Mouse (Mus musculus): Measurements from ENCODE around the gene Tax1bp1. TPM values are rescaled to one million over a fixed set of nuclear protein-coding genes. Genes with fewer than 3 reads are reported as not detected.
"Not testable (repeated sequence)": the region's sequence is repeated elsewhere in the genome, so short reads cannot be mapped to it uniquely, and the experiment has no call there.

Tax1bp1 gene
- polyA plus RNA-seq (2016; fragmentation: Nextera tagmentation; extraction: Ambion mirVana): 144 and 151 TPM in 2 replicates

- peak; percentile 98 for ATAC-seq (ENCODE audit: low FRiP score)
- Histone ChIP-seq H3K27me3 (no peaks in the 10 kb centered on the region), H3K27ac (peak within 1 kb of the TSS; percentile 90), H3K9me3 (replicated peaks) (no peaks in the 10 kb centered on the region), H3K4me3 (peak within 1 kb of the TSS; percentile 94), H3K9ac (peak within 1 kb of the TSS; percentile 90), H3K4me1 (peaks cover 4% of the 10 kb centered on the region), H3K4me2 (replicated peaks) (peak within 1 kb of the TSS; percentile 70), H3K36me3 (no peaks in the 10 kb centered on the region)
- 4% methylated on average over 37 of the region's 38 CpGs for WGBS
Observed at GRCm38 (mm10) chr6:52713104-52713896, at the start of gene Tax1bp1. Tax1bp1 (plus strand) TSS chr6:52713729.

GRCm38 (mm10) chr6:52667641-52668040 lies 45.9 kb upstream of the Tax1bp1 start:
- H3K27me3 ChIP-seq: no peaks in the 10 kb centered on the region
- H3K27ac ChIP-seq: no peak overlapping the region
- H3K4me2 ChIP-seq (replicated peaks): no peak overlapping the region
- H3K36me3 ChIP-seq: no peaks in the 10 kb centered on the region
- H3K4me3 ChIP-seq: no peak overlapping the region
- no peak overlapping the region for H3K9ac ChIP-seq
- WGBS: 88% methylated on average over 3 of the region's 3 CpGs
- H3K4me1 ChIP-seq: no peaks in the 10 kb centered on the region
- ATAC-seq (ENCODE audit: low FRiP score): no peak
- H3K9me3 ChIP-seq (replicated peaks): no peaks in the 10 kb centered on the region

- not testable (repeated sequence) for H3K4me2 ChIP-seq (replicated peaks); ATAC-seq (ENCODE audit: low FRiP score); H3K27ac ChIP-seq; H3K9me3 ChIP-seq (replicated peaks); H3K9ac ChIP-seq; H3K36me3 ChIP-seq; H3K4me3 ChIP-seq; H3K27me3 ChIP-seq; H3K4me1 ChIP-seq
- 46% methylated on average over 2 of the region's 2 CpGs for WGBS
Observed at GRCm38 (mm10) chr6:52669878-52670277, 43.7 kb upstream of the Tax1bp1 start.

- H3K4me2 ChIP-seq (replicated peaks): no peak overlapping the region
- no peak for ATAC-seq (ENCODE audit: low FRiP score)
- no peak overlapping the region for H3K4me3 ChIP-seq
- 79% methylated on average over 8 of the region's 8 CpGs for WGBS
- H3K36me3 ChIP-seq: no peaks in the 10 kb centered on the region
- H3K27me3 ChIP-seq: no peaks in the 10 kb centered on the region
- H3K4me1 ChIP-seq: no peaks in the 10 kb centered on the region
- no peak overlapping the region for H3K9ac ChIP-seq
- no peak overlapping the region for H3K27ac ChIP-seq
- no peaks in the 10 kb centered on the region for H3K9me3 ChIP-seq (replicated peaks)
Observed at GRCm38 (mm10) chr6:52671791-52672190, 41.7 kb upstream of the Tax1bp1 start.

- H3K4me2 ChIP-seq (replicated peaks): no peak overlapping the region
- no peaks in the 10 kb centered on the region for H3K4me1 ChIP-seq
- H3K27me3 ChIP-seq: no peaks in the 10 kb centered on the region
- H3K9ac ChIP-seq: no peak overlapping the region
- no peaks in the 10 kb centered on the region for H3K36me3 ChIP-seq
- no peak overlapping the region for H3K4me3 ChIP-seq
- WGBS: 56% methylated on average over 2 of the region's 2 CpGs
- H3K9me3 ChIP-seq (replicated peaks): no peaks in the 10 kb centered on the region
- ATAC-seq (ENCODE audit: low FRiP score): no peak
- H3K27ac ChIP-seq: no peak overlapping the region
Observed at GRCm38 (mm10) chr6:52672539-52672938, 41.0 kb upstream of the Tax1bp1 start.

- Histone ChIP-seq H3K36me3 (no peaks in the 10 kb centered on the region), H3K4me1 (no peaks in the 10 kb centered on the region), H3K9ac (no peak overlapping the region), H3K27me3 (no peaks in the 10 kb centered on the region), H3K27ac (no peak overlapping the region), H3K9me3 (replicated peaks) (no peaks in the 10 kb centered on the region), H3K4me2 (replicated peaks) (no peak overlapping the region), H3K4me3 (no peak overlapping the region)
- ATAC-seq (ENCODE audit: low FRiP score): no peak
- 89% methylated on average over 7 of the region's 7 CpGs for WGBS
Observed at GRCm38 (mm10) chr6:52673706-52674105, 39.8 kb upstream of the Tax1bp1 start.

GRCm38 (mm10) chr6:52674541-52674940 lies 39.0 kb upstream of the Tax1bp1 start:
- Histone ChIP-seq H3K9me3 (replicated peaks) (no peaks in the 10 kb centered on the region), H3K27me3 (no peaks in the 10 kb centered on the region), H3K27ac (no peak overlapping the region), H3K9ac (no peak overlapping the region), H3K4me3 (no peak overlapping the region), H3K4me1 (no peaks in the 10 kb centered on the region), H3K36me3 (no peaks in the 10 kb centered on the region), H3K4me2 (replicated peaks) (no peak overlapping the region)
- no peak for ATAC-seq (ENCODE audit: low FRiP score)
- WGBS: 78% methylated on average over 12 of the region's 12 CpGs

GRCm38 (mm10) chr6:52675222-52675921 lies 38.2 kb upstream of the Tax1bp1 start:
- H3K4me2 ChIP-seq (replicated peaks): no peak overlapping the region
- H3K4me1 ChIP-seq: no peaks in the 10 kb centered on the region
- 77% methylated on average over 4 of the region's 4 CpGs for WGBS
- no peak overlapping the region for H3K9ac ChIP-seq
- no peak for ATAC-seq (ENCODE audit: low FRiP score)
- H3K27me3 ChIP-seq: no peaks in the 10 kb centered on the region
- no peak overlapping the region for H3K4me3 ChIP-seq
- no peak overlapping the region for H3K27ac ChIP-seq
- no peaks in the 10 kb centered on the region for H3K36me3 ChIP-seq
- no peaks in the 10 kb centered on the region for H3K9me3 ChIP-seq (replicated peaks)

- H3K4me3 ChIP-seq; ATAC-seq (ENCODE audit: low FRiP score); H3K27me3 ChIP-seq; H3K9me3 ChIP-seq (replicated peaks); H3K4me1 ChIP-seq; H3K4me2 ChIP-seq (replicated peaks); H3K27ac ChIP-seq; H3K36me3 ChIP-seq; H3K9ac ChIP-seq: not testable (repeated sequence)
- WGBS: 85% methylated on average over 4 of the region's 4 CpGs
Observed at GRCm38 (mm10) chr6:52677534-52677933, 36.0 kb upstream of the Tax1bp1 start.

GRCm38 (mm10) chr6:52679565-52679964 lies 34.0 kb upstream of the Tax1bp1 start:
- Histone ChIP-seq H3K27me3 (no peaks in the 10 kb centered on the region), H3K9ac (no peak overlapping the region), H3K9me3 (replicated peaks) (no peaks in the 10 kb centered on the region), H3K27ac (no peak overlapping the region), H3K4me3 (no peak overlapping the region), H3K36me3 (no peaks in the 10 kb centered on the region), H3K4me1 (no peaks in the 10 kb centered on the region), H3K4me2 (replicated peaks) (no peak overlapping the region)
- WGBS: 86% methylated on average over 9 of the region's 9 CpGs
- ATAC-seq (ENCODE audit: low FRiP score): no peak

GRCm38 (mm10) chr6:52680458-52681032 lies 33.0 kb upstream of the Tax1bp1 start:
- ATAC-seq (ENCODE audit: low FRiP score): no peak
- Histone ChIP-seq H3K4me3 (no peak overlapping the region), H3K27ac (no peak overlapping the region), H3K9ac (no peak overlapping the region), H3K9me3 (replicated peaks) (no peaks in the 10 kb centered on the region), H3K36me3 (no peaks in the 10 kb centered on the region), H3K27me3 (no peaks in the 10 kb centered on the region), H3K4me1 (no peaks in the 10 kb centered on the region), H3K4me2 (replicated peaks) (no peak overlapping the region)
- 63% methylated on average over 8 of the region's 8 CpGs for WGBS

GRCm38 (mm10) chr6:52681847-52682485 lies 31.6 kb upstream of the Tax1bp1 start:
- whole genome bisulfite sequencing: 78% methylated on average over 6 of the region's 6 CpGs
- no peak for ATAC-seq (ENCODE audit: low FRiP score)

More at GRCm38 (mm10) chr6:52681847-52682485, 31.6 kb upstream of the Tax1bp1 start:
- Histone ChIP-seq H3K27ac (no peak overlapping the region), H3K4me1 (no peaks in the 10 kb centered on the region), H3K4me3 (no peak overlapping the region), H3K4me2 (replicated peaks) (no peak overlapping the region), H3K27me3 (no peaks in the 10 kb centered on the region), H3K36me3 (no peaks in the 10 kb centered on the region), H3K9ac (no peak overlapping the region), H3K9me3 (replicated peaks) (no peaks in the 10 kb centered on the region)
